Mouse (Mus musculus): ENCODE measurements at regions not wholly inside any gene's neighbourhood (a gene's known extent, or its start where the extent isn't known, plus 50 kb on each side); places are given as distances from the start of the nearest gene placed in this dataset.

- TF ChIP-seq RCOR1 (IDR thresholded peaks at IDR 0.05; ENCODE audit: low read depth, low read length) (no peak), CTCF (IDR thresholded peaks at IDR 0.05 in 2 of 3, conservative IDR thresholded peaks at IDR 0.05 in 1 of 3; ENCODE audit: control insufficient read depth in 1 of 3, insufficient read depth in 1 of 3, low read depth in 2 of 3, low read length in 3 of 3, poor library complexity in 1 of 3, severe bottlenecking in 1 of 3) (no peak), MAX (IDR thresholded peaks at IDR 0.05; ENCODE audit: low read length) (no peak), USF1 (IDR thresholded peaks at IDR 0.05; ENCODE audit: low read depth, low read length) (no peak), EP300 (IDR thresholded peaks at IDR 0.05; ENCODE audit: low read depth in 1 of 2, low read length in 2 of 2) (no peak)
Observed at GRCm38 (mm10) chr17:45923217-45923730, 108.9 kb downstream of the Vegfa start.
